Mouse (Mus musculus): ENCODE data around the gene Narfl. TPM values are rescaled to one million over a fixed set of nuclear protein-coding genes. Genes with fewer than 3 reads are reported as not detected.
"Not testable (repeated sequence)": the region's sequence is repeated elsewhere in the genome, so short reads cannot be mapped to it uniquely, and the experiment has no call there.

The Narfl gene
- polyA plus RNA-seq, 1 experiment from 2014 or later, result 23.8 TPM

GRCm38 (mm10) chr17:25806507-25806906, 32.9 kb downstream of the Narfl start:
- DNase-seq (ENCODE audit: low spot score), result no peak
- no peak for ATAC-seq
- H3K4me3 ChIP-seq (ENCODE audit: low read depth, low read length), result no peak overlapping the region
- H3K9ac ChIP-seq (replicated peaks; ENCODE audit: low read depth), result no peak overlapping the region
- H3K4me1 ChIP-seq (ENCODE audit: insufficient read depth, low read depth, low read length), result 0 out of 2 replicates have a peak, but pooled peaks cover 3% of the 10 kb centered on the region
- H3K27ac ChIP-seq (ENCODE audit: low read length), result no peak overlapping the region
- H3K9me3 ChIP-seq (ENCODE audit: low read length), result no peaks in the 10 kb centered on the region
- H3K27me3 ChIP-seq (replicated peaks; ENCODE audit: insufficient read depth, low read length), result peaks cover 24% of the 10 kb centered on the region
- 76% methylated on average over 4 of the region's 4 CpGs for WGBS
- no peaks in the 10 kb centered on the region for H3K36me3 ChIP-seq (ENCODE audit: insufficient read depth, low read length)
- TF ChIP-seq EP300 (IDR thresholded peaks at IDR 0.05) (no peak), CTCF (IDR thresholded peaks at IDR 0.05) (no peak)
- H3K4me2 ChIP-seq (replicated peaks; ENCODE audit: low read depth, low read length), result no peak overlapping the region

GRCm38 (mm10) chr17:25807452-25807851, 33.9 kb downstream of the Narfl start:
- not testable (repeated sequence) for DNase-seq (ENCODE audit: low spot score); H3K27ac ChIP-seq (ENCODE audit: low read length); H3K9ac ChIP-seq (replicated peaks; ENCODE audit: low read depth); H3K4me1 ChIP-seq (ENCODE audit: insufficient read depth, low read depth, low read length); H3K36me3 ChIP-seq (ENCODE audit: insufficient read depth, low read length); ATAC-seq; H3K4me3 ChIP-seq (ENCODE audit: low read depth, low read length); H3K4me2 ChIP-seq (replicated peaks; ENCODE audit: low read depth, low read length); H3K9me3 ChIP-seq (ENCODE audit: low read length)
- H3K27me3 ChIP-seq (replicated peaks; ENCODE audit: insufficient read depth, low read length), result peaks cover 24% of the 10 kb centered on the region
- 33% methylated on average over 2 of the region's 2 CpGs for WGBS

GRCm38 (mm10) chr17:25808028-25808427, 34.5 kb downstream of the Narfl start:
- no peak for ATAC-seq
- Histone ChIP-seq H3K27ac (ENCODE audit: low read length) (no peak overlapping the region), H3K9me3 (ENCODE audit: low read length) (no peaks in the 10 kb centered on the region), H3K4me2 (replicated peaks; ENCODE audit: low read depth, low read length) (no peak overlapping the region), H3K4me3 (ENCODE audit: low read depth, low read length) (no peak overlapping the region), H3K36me3 (ENCODE audit: insufficient read depth, low read length) (no peaks in the 10 kb centered on the region), H3K9ac (replicated peaks; ENCODE audit: low read depth) (no peak overlapping the region), H3K27me3 (replicated peaks; ENCODE audit: insufficient read depth, low read length) (peaks cover 24% of the 10 kb centered on the region), H3K4me1 (ENCODE audit: insufficient read depth, low read depth, low read length) (0 out of 2 replicates have a peak, but pooled peaks cover 3% of the 10 kb centered on the region)
- no peak for DNase-seq (ENCODE audit: low spot score)
- TF ChIP-seq CTCF (IDR thresholded peaks at IDR 0.05) (no peak), EP300 (IDR thresholded peaks at IDR 0.05) (no peak)
- WGBS, result 42% methylated on average over 5 of the region's 5 CpGs

GRCm38 (mm10) chr17:25808789-25809605, 35.4 kb downstream of the Narfl start, which contains the start of gene Fbxl16:
Gene Fbxl16, plus strand, starts transcription at chr17:25809085.
- TF ChIP-seq EP300 (IDR thresholded peaks at IDR 0.05), result no peak
- TF ChIP-seq CTCF (IDR thresholded peaks at IDR 0.05), result peak; percentile 44

GRCm38 (mm10) chr17:25809606-25810340, 36.2 kb downstream of the Narfl start:
- Histone ChIP-seq H3K9ac (replicated peaks; ENCODE audit: low read depth) (no peak overlapping the region), H3K27ac (ENCODE audit: low read length) (no peak overlapping the region), H3K27me3 (replicated peaks; ENCODE audit: insufficient read depth, low read length) (peaks cover 24% of the 10 kb centered on the region), H3K4me1 (ENCODE audit: insufficient read depth, low read depth, low read length) (0 out of 2 replicates have a peak, but pooled peaks cover 6% of the 10 kb centered on the region), H3K9me3 (ENCODE audit: low read length) (no peaks in the 10 kb centered on the region), H3K36me3 (ENCODE audit: insufficient read depth, low read length) (no peaks in the 10 kb centered on the region), H3K4me3 (ENCODE audit: low read depth, low read length) (peak overlapping the region; percentile 51), H3K4me2 (replicated peaks; ENCODE audit: low read depth, low read length) (peak overlapping the region; percentile 79)
- 11% methylated on average over 25 of the region's 25 CpGs for WGBS
- ATAC-seq, result no peak
- TF ChIP-seq EP300 (IDR thresholded peaks at IDR 0.05), result no peak
- no peak for TF ChIP-seq CTCF (IDR thresholded peaks at IDR 0.05)
- DNase-seq (ENCODE audit: low spot score), result no peak

More at GRCm38 (mm10) chr17:25808789-25809605, 35.4 kb downstream of the Narfl start, which contains the start of gene Fbxl16:
- peak; percentile 80 for ATAC-seq
- Histone ChIP-seq H3K4me2 (replicated peaks; ENCODE audit: low read depth, low read length) (peak within 1 kb of the TSS; percentile 79), H3K27ac (ENCODE audit: low read length) (no peak within 1 kb of the TSS), H3K4me1 (ENCODE audit: insufficient read depth, low read depth, low read length) (0 out of 2 replicates have a peak, but pooled peaks cover 6% of the 10 kb centered on the region), H3K9me3 (ENCODE audit: low read length) (no peaks in the 10 kb centered on the region), H3K9ac (replicated peaks; ENCODE audit: low read depth) (no peak within 1 kb of the TSS), H3K36me3 (ENCODE audit: insufficient read depth, low read length) (no peaks in the 10 kb centered on the region), H3K27me3 (replicated peaks; ENCODE audit: insufficient read depth, low read length) (peaks cover 24% of the 10 kb centered on the region), H3K4me3 (ENCODE audit: low read depth, low read length) (peak within 1 kb of the TSS; percentile 51)
- 1% methylated on average over 64 of the region's 100 CpGs for WGBS
- DNase-seq (ENCODE audit: low spot score), result peak; percentile 68

GRCm38 (mm10) chr17:25810890-25811289, 37.3 kb downstream of the Narfl start:
- TF ChIP-seq CTCF (IDR thresholded peaks at IDR 0.05) (no peak), EP300 (IDR thresholded peaks at IDR 0.05) (no peak)

More at GRCm38 (mm10) chr17:25810890-25811289, 37.3 kb downstream of the Narfl start:
- no peak overlapping the region for H3K9ac ChIP-seq (replicated peaks; ENCODE audit: low read depth)
- 0 out of 2 replicates have a peak, but pooled peaks cover 6% of the 10 kb centered on the region for H3K4me1 ChIP-seq (ENCODE audit: insufficient read depth, low read depth, low read length)
- no peak overlapping the region for H3K4me2 ChIP-seq (replicated peaks; ENCODE audit: low read depth, low read length)
- H3K36me3 ChIP-seq (ENCODE audit: insufficient read depth, low read length), result no peaks in the 10 kb centered on the region
- peaks cover 24% of the 10 kb centered on the region for H3K27me3 ChIP-seq (replicated peaks; ENCODE audit: insufficient read depth, low read length)
- DNase-seq (ENCODE audit: low spot score) (no peak), ATAC-seq (no peak)
- no peak overlapping the region for H3K27ac ChIP-seq (ENCODE audit: low read length)
- WGBS, result 57% methylated on average over 4 of the region's 4 CpGs
- H3K4me3 ChIP-seq (ENCODE audit: low read depth, low read length), result no peak overlapping the region
- no peaks in the 10 kb centered on the region for H3K9me3 ChIP-seq (ENCODE audit: low read length)
